Mouse (Mus musculus) hindbrain, postnatal 0 days (tissue): ENCODE results near the gene Rps6ka1. TPM values are rescaled to one million over a fixed set of nuclear protein-coding genes. Genes with fewer than 3 reads are reported as not detected.

Experiments used
- ATAC-seq: fragments of 200-750 bp; cut with Nextera tagmentation; 2 replicates; pipeline ENCODE4 v1.8.0; 2017; ENCODE audit warnings: mild to moderate bottlenecking, moderate TSS enrichment, moderate library complexity
- DNase-seq: peaks from one replicate; pipeline ENCODE4 v3.0.0-alpha.2; 2015; ENCODE audit warnings: low spot score
- H3K27ac ChIP-seq: fragments of 300-500 bp; sonication (generic); 2 replicates; pipeline ENCODE4 v1.5.1; 2014; ENCODE audit warnings: mild to moderate bottlenecking
- H3K27me3 ChIP-seq: fragments of 300-500 bp; sonication (generic); 2 replicates; pipeline ENCODE4 v1.6.1; 2014; ENCODE audit warnings: low read length, mixed read lengths; ENCODE audit not compliant: insufficient read depth
- H3K36me3 ChIP-seq: fragments of 300-500 bp; sonication (generic); 2 replicates; pipeline ENCODE4 v1.6.1; 2014; ENCODE audit warnings: low read length, mixed read lengths; ENCODE audit not compliant: insufficient read depth
- H3K4me1 ChIP-seq: fragments of 300-500 bp; sonication (generic); 2 replicates; pipeline ENCODE4 v1.6.1; 2014; ENCODE audit warnings: antibody characterized with exemption, low read length, mixed read lengths; ENCODE audit not compliant: insufficient read depth
- H3K4me2 ChIP-seq: fragments of 300-500 bp; sonication (generic); 2 replicates; pipeline ENCODE4 v1.6.1; 2014; ENCODE audit warnings: low read depth, mild to moderate bottlenecking, low read length, moderate library complexity, mixed read lengths
- H3K4me3 ChIP-seq: fragments of 300-500 bp; sonication (generic); 2 replicates; pipeline ENCODE4 v1.5.1; 2014; ENCODE audit warnings: low read length
- H3K9ac ChIP-seq: fragments of 300-500 bp; sonication (generic); replicated peaks from 2 replicates; pipeline ENCODE4 v1.6.1; 2014; ENCODE audit warnings: mild to moderate bottlenecking, low read length, moderate library complexity, mixed read lengths
- H3K9me3 ChIP-seq: fragments of 300-500 bp; sonication (generic); 2 replicates; pipeline ENCODE4 v1.6.1; 2016; ENCODE audit warnings: low read length, mixed read lengths
- CTCF ChIP-seq: IDR thresholded peaks from 2 replicates; pipeline ENCODE4 v1.5.1; 2016; ENCODE audit warnings: antibody characterized with exemption, control low read depth, low read depth
- WGBS: fragments of 180-500 bp; shearing (Covaris S2); extraction: QIAGEN DNeasy Blood & Tissue Kit; methylation state at CpG from one replicate; pipeline ENCODE4 v1.1.7; 2014; 5-methylcytosine and 5-hydroxymethylcytosine counted together
- polyA plus RNA-seq: library from polyadenylated mRNA; unstranded; fragments of >200 nt; fragmentation: Nextera tagmentation; extraction: Ambion mirVana; gene quantifications from 2 replicates; pipeline ENCODE4 v1.2.1, GENCODE M21; 2015
- total RNA-seq: library from RNA; depleted of rRNA; stranded (reverse); fragments of >200 nt; gene quantifications from 2 replicates; pipeline ENCODE4 v1.2.3, GENCODE M21; 2014

Rps6ka1 gene
- total and polyA plus RNA-seq, 2 experiments from 2014 or later = 22.6 to 31.1 TPM

- no peak overlapping the region for H3K4me3 ChIP-seq
- no peaks in the 10 kb centered on the region for H3K36me3 ChIP-seq
- no peaks in the 10 kb centered on the region for H3K27me3 ChIP-seq
- peaks cover 4% of the 10 kb centered on the region; the same call in 1 of the 2 replicates for H3K4me1 ChIP-seq
- WGBS = 70% methylated on average over 7 of the region's 7 CpGs
- ATAC-seq = no peak
- H3K4me2 ChIP-seq = no peak overlapping the region
- H3K9me3 ChIP-seq = no peaks in the 10 kb centered on the region
- TF ChIP-seq CTCF = no peak
- H3K9ac ChIP-seq = no peak overlapping the region
- no peak for DNase-seq
- no peak overlapping the region for H3K27ac ChIP-seq
Observed at GRCm38 (mm10) chr4:133905167-133905566, 17.6 kb upstream of the Rps6ka1 start.

- WGBS = 81% methylated on average over 8 of the region's 8 CpGs
Observed at GRCm38 (mm10) chr4:133904326-133904725, 16.7 kb upstream of the Rps6ka1 start.

GRCm38 (mm10) chr4:133903372-133903771, 15.8 kb upstream of the Rps6ka1 start:
- Histone ChIP-seq H3K4me2 (no peak overlapping the region), H3K4me1 (no peaks in the 10 kb centered on the region), H3K9me3 (no peaks in the 10 kb centered on the region), H3K27me3 (no peaks in the 10 kb centered on the region), H3K4me3 (no peak overlapping the region), H3K27ac (no peak overlapping the region), H3K36me3 (no peaks in the 10 kb centered on the region), H3K9ac (no peak overlapping the region)
- ATAC-seq = no peak
- 61% methylated on average over 7 of the region's 7 CpGs for WGBS
- DNase-seq = no peak
- no peak for TF ChIP-seq CTCF

More at GRCm38 (mm10) chr4:133904326-133904725, 16.7 kb upstream of the Rps6ka1 start:
- ATAC-seq (no peak), DNase-seq (no peak)
- Histone ChIP-seq H3K4me3 (no peak overlapping the region), H3K4me1 (no peaks in the 10 kb centered on the region), H3K4me2 (no peak overlapping the region), H3K9ac (no peak overlapping the region), H3K27me3 (no peaks in the 10 kb centered on the region), H3K9me3 (no peaks in the 10 kb centered on the region), H3K27ac (no peak overlapping the region), H3K36me3 (no peaks in the 10 kb centered on the region)
- no peak for TF ChIP-seq CTCF

DNA sequence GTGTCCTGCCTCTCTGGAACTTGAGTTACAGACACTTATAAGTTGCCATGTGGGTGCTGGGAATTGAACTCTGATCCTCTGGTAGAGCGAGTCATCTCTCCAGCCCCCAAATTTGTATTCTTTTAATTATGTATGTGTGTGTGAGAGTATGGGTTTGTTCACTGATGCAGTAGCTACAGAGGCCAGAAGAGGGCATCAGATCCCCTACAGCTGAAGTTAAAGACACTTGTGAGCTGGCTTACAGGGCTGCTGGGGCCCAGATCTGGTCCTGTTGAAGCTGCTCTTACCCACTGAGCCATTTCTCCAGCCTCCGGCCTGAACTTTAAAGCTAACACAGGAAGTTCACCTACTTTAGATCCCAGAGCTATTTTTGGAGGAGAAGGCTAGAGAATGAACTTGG, 14.9 kb upstream of the Rps6ka1 start:
- Histone ChIP-seq H3K4me3 (no peak overlapping the region), H3K4me2 (no peak overlapping the region), H3K27me3 (no peaks in the 10 kb centered on the region), H3K9ac (no peak overlapping the region), H3K36me3 (no peaks in the 10 kb centered on the region), H3K9me3 (no peaks in the 10 kb centered on the region), H3K4me1 (0 out of 2 replicates have a peak, but pooled peaks cover 4% of the 10 kb centered on the region), H3K27ac (no peak overlapping the region)
- TF ChIP-seq CTCF = peak; percentile 22
- ATAC-seq = no peak
- DNase-seq = no peak
- WGBS = 98% methylated on average over 2 of the region's 2 CpGs

DNA sequence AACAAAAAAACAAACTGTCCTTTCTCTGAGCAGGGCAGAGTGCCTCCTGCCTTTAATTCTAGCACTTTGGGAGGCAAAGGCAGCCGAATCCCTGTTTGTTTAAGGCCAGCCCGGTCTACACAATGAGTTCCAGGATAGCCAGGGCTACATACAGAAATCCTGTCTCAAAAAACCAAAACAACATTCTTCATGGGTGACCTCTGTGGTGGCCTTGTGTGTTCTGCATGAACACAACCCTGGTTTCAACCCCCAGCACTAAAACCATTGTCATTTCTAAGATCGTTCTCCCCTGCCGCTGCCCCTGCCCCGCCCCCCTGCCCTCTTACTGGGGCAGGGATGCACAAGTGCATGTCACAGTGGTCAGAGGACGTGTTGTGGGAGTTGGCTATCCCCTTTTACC, 13.3 kb upstream of the Rps6ka1 start:
- 74% methylated on average over 6 of the region's 6 CpGs for WGBS
- H3K4me3 ChIP-seq = no peak overlapping the region
- ATAC-seq (no peak), DNase-seq (no peak)
- H3K9ac ChIP-seq = no peak overlapping the region
- no peaks in the 10 kb centered on the region for H3K27me3 ChIP-seq
- H3K36me3 ChIP-seq = no peaks in the 10 kb centered on the region
- no peak for TF ChIP-seq CTCF
- H3K4me1 ChIP-seq = 0 out of 2 replicates have a peak, but pooled peaks cover 4% of the 10 kb centered on the region
- no peak overlapping the region for H3K27ac ChIP-seq
- H3K4me2 ChIP-seq = no peak overlapping the region
- H3K9me3 ChIP-seq = no peaks in the 10 kb centered on the region

DNA sequence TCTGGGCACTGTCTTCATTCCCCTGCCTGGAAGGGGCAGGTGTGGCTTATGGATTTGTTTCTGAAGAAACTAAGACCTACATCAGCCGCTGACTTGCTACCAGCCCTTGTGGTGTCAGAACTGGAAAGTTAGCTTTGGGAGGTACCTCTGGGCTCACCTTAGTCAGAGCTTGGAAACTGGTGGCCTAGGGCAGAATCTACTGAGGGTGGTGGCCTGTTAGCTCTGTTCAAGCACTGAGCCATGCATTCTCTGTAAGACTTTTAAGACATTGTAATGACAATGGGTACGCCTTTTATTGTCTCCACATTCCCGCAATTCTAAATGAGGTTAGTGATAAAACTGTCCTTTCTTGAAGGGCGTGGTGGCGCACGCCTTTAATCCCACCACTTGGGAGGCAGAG, 12.8 kb upstream of the Rps6ka1 start:
- H3K27me3 ChIP-seq = no peaks in the 10 kb centered on the region
- H3K9ac ChIP-seq = no peak overlapping the region
- no peaks in the 10 kb centered on the region for H3K36me3 ChIP-seq
- no peak overlapping the region for H3K27ac ChIP-seq
- no peaks in the 10 kb centered on the region for H3K9me3 ChIP-seq
- TF ChIP-seq CTCF = no peak
- no peak for DNase-seq
- 94% methylated on average over 6 of the region's 6 CpGs for WGBS
- ATAC-seq = no peak
- 0 out of 2 replicates have a peak, but pooled peaks cover 4% of the 10 kb centered on the region for H3K4me1 ChIP-seq
- H3K4me2 ChIP-seq = no peak overlapping the region
- H3K4me3 ChIP-seq = no peak overlapping the region

- H3K4me2 ChIP-seq = no peak overlapping the region
- H3K9ac ChIP-seq = no peak overlapping the region
- no peaks in the 10 kb centered on the region for H3K27me3 ChIP-seq
- H3K27ac ChIP-seq = no peak overlapping the region
- H3K4me3 ChIP-seq = no peak overlapping the region
- no peak for TF ChIP-seq CTCF
- ATAC-seq = no peak
- H3K9me3 ChIP-seq = no peaks in the 10 kb centered on the region
- H3K4me1 ChIP-seq = 0 out of 2 replicates have a peak, but pooled peaks cover 4% of the 10 kb centered on the region
- no peak for DNase-seq
- WGBS = 67% methylated on average over 9 of the region's 9 CpGs
- H3K36me3 ChIP-seq = no peaks in the 10 kb centered on the region
Observed at GRCm38 (mm10) chr4:133899241-133899800, 11.7 kb upstream of the Rps6ka1 start.
